Mouse (Mus musculus) megakaryocyte, embryonic 14.5 days (primary cell): ENCODE measurements around the gene Myo5c. TPM values are rescaled to one million over a fixed set of nuclear protein-coding genes. Genes with fewer than 3 reads are reported as not detected.
"Not testable (repeated sequence)": the region's sequence is repeated elsewhere in the genome, so short reads cannot be mapped to it uniquely, and the experiment has no call there.

Experiments used
- H3K27me3 ChIP-seq: replicated peaks from 2 replicates; pipeline ENCODE3; 2012; ENCODE audit warnings: inconsistent platforms
- H3K36me3 ChIP-seq: replicated peaks from 2 replicates; pipeline ENCODE3; 2012; ENCODE audit warnings: low read length, inconsistent platforms, mixed read lengths
- H3K4me1 ChIP-seq: 2 replicates; pipeline ENCODE4 v1.6.1; 2012; ENCODE audit warnings: inconsistent platforms
- H3K4me3 ChIP-seq: replicated peaks from 2 replicates; pipeline ENCODE3; 2012; ENCODE audit warnings: moderate library complexity, mild to moderate bottlenecking, inconsistent platforms
- H3K9me3 ChIP-seq: 2 replicates; pipeline ENCODE4 v1.6.1; 2012; ENCODE audit warnings: inconsistent platforms
- FLI1 ChIP-seq: IDR thresholded peaks from 2 replicates; pipeline ENCODE4 v1.6.1; 2012; ENCODE audit warnings: low read length, inconsistent platforms, mixed read lengths
- GATA1 ChIP-seq: IDR thresholded peaks from 3 replicates; pipeline ENCODE4 v1.6.1; 2012; ENCODE audit warnings: mixed read lengths, low read length, inconsistent platforms, borderline replicate concordance
- polyA plus RNA-seq: library from polyadenylated mRNA; stranded (reverse); fragments of >175 nt; gene quantifications from 2 replicates; pipeline ENCODE4 v1.2.3, GENCODE M21; 2012; ENCODE audit warnings: low replicate concordance; ENCODE audit not compliant: insufficient read depth

Myo5c gene
- polyA plus RNA-seq, 1 experiment = 0.27 TPM

- Histone ChIP-seq H3K4me3 (no peak overlapping the region), H3K36me3 (no peaks in the 10 kb centered on the region), H3K9me3 (peaks cover 12% of the 10 kb centered on the region), H3K27me3 (peaks cover 10% of the 10 kb centered on the region), H3K4me1 (peaks cover 71% of the 10 kb centered on the region)
- TF ChIP-seq FLI1 (no peak), GATA1 (no peak)
Observed at GRCm38 (mm10) chr9:75243052-75243451, 11.2 kb downstream of the Myo5c start.

GRCm38 (mm10) chr9:75243730-75244406 lies 12.0 kb downstream of the Myo5c start:
- no peak for TF ChIP-seq GATA1
- TF ChIP-seq FLI1 = no peak
- peaks cover 10% of the 10 kb centered on the region for H3K27me3 ChIP-seq

GRCm38 (mm10) chr9:75244527-75244926 lies 12.7 kb downstream of the Myo5c start:
- Histone ChIP-seq H3K4me3 (no peak overlapping the region), H3K9me3 (peaks cover 8% of the 10 kb centered on the region), H3K4me1 (peaks cover 72% of the 10 kb centered on the region), H3K27me3 (peaks cover 10% of the 10 kb centered on the region), H3K36me3 (no peaks in the 10 kb centered on the region)
- TF ChIP-seq FLI1 = no peak
- TF ChIP-seq GATA1 = no peak

More at GRCm38 (mm10) chr9:75243730-75244406, 12.0 kb downstream of the Myo5c start:
- Histone ChIP-seq H3K36me3 (no peaks in the 10 kb centered on the region), H3K4me1 (peaks cover 69% of the 10 kb centered on the region), H3K9me3 (peaks cover 10% of the 10 kb centered on the region), H3K4me3 (no peak overlapping the region)

- Histone ChIP-seq H3K36me3 (no peaks in the 10 kb centered on the region), H3K4me3 (peak overlapping the region; percentile 51), H3K27me3 (peaks cover 10% of the 10 kb centered on the region), H3K4me1 (peaks cover 88% of the 10 kb centered on the region), H3K9me3 (no peaks in the 10 kb centered on the region)
- TF ChIP-seq GATA1 = no peak
- no peak for TF ChIP-seq FLI1
Observed at GRCm38 (mm10) chr9:75246080-75246930, 14.5 kb downstream of the Myo5c start.

GRCm38 (mm10) chr9:75247870-75248269 lies 16.1 kb downstream of the Myo5c start:
- Histone ChIP-seq H3K27me3 (peaks cover 8% of the 10 kb centered on the region), H3K4me1 (peaks cover 89% of the 10 kb centered on the region), H3K9me3 (no peaks in the 10 kb centered on the region), H3K36me3 (no peaks in the 10 kb centered on the region), H3K4me3 (no peak overlapping the region)
- TF ChIP-seq FLI1 = no peak
- no peak for TF ChIP-seq GATA1

GRCm38 (mm10) chr9:75248359-75248758 lies 16.5 kb downstream of the Myo5c start:
- H3K36me3 ChIP-seq = no peaks in the 10 kb centered on the region
- H3K4me1 ChIP-seq = peaks cover 89% of the 10 kb centered on the region
- peaks cover 8% of the 10 kb centered on the region for H3K27me3 ChIP-seq
- TF ChIP-seq FLI1 = no peak
- TF ChIP-seq GATA1 = no peak
- H3K9me3 ChIP-seq = no peaks in the 10 kb centered on the region
- no peak overlapping the region for H3K4me3 ChIP-seq

GRCm38 (mm10) chr9:75248874-75249273 lies 17.1 kb downstream of the Myo5c start:
- H3K36me3 ChIP-seq = no peaks in the 10 kb centered on the region
- H3K4me1 ChIP-seq = peaks cover 89% of the 10 kb centered on the region
- peak; percentile 96; the same call in 2 of the 3 replicates for TF ChIP-seq GATA1
- TF ChIP-seq FLI1 = no peak
- H3K4me3 ChIP-seq = no peak overlapping the region
- H3K9me3 ChIP-seq = no peaks in the 10 kb centered on the region
- peaks cover 3% of the 10 kb centered on the region for H3K27me3 ChIP-seq

- H3K4me1 ChIP-seq = peaks cover 92% of the 10 kb centered on the region
- not testable (repeated sequence) for H3K36me3 ChIP-seq, H3K27me3 ChIP-seq, H3K9me3 ChIP-seq
- peak overlapping the region; percentile 78 for H3K4me3 ChIP-seq
Observed at GRCm38 (mm10) chr9:75253158-75253557, 21.3 kb downstream of the Myo5c start.

GRCm38 (mm10) chr9:75253766-75254165 lies 21.9 kb downstream of the Myo5c start:
- no peaks in the 10 kb centered on the region for H3K27me3 ChIP-seq
- H3K36me3 ChIP-seq = no peaks in the 10 kb centered on the region
- TF ChIP-seq FLI1 = no peak
- TF ChIP-seq GATA1 = no peak
- peaks cover 95% of the 10 kb centered on the region for H3K4me1 ChIP-seq
- H3K9me3 ChIP-seq = no peaks in the 10 kb centered on the region
- H3K4me3 ChIP-seq = peak overlapping the region; percentile 89

- TF ChIP-seq GATA1 (no peak), FLI1 (peak; percentile 67; the same call in 1 of the 2 replicates)
- H3K9me3 ChIP-seq = no peaks in the 10 kb centered on the region
- H3K36me3 ChIP-seq = peaks cover 3% of the 10 kb centered on the region
- H3K27me3 ChIP-seq = no peaks in the 10 kb centered on the region
- H3K4me1 ChIP-seq = peaks cover 98% of the 10 kb centered on the region
- H3K4me3 ChIP-seq = peak overlapping the region; percentile 89
Observed at GRCm38 (mm10) chr9:75254196-75254955, 22.6 kb downstream of the Myo5c start.
